Mouse (Mus musculus) liver (tissue): ENCODE results near the gene Tmem221.
A peak's percentile ranks its signal among the peaks of the same experiment; 100 is the strongest.

Source experiments
- DNase-seq: peaks from one replicate; pipeline ENCODE4 v3.0.0-alpha.2; 2020; ENCODE audit warnings: mixed read lengths

Gene Tmem221

DNA sequence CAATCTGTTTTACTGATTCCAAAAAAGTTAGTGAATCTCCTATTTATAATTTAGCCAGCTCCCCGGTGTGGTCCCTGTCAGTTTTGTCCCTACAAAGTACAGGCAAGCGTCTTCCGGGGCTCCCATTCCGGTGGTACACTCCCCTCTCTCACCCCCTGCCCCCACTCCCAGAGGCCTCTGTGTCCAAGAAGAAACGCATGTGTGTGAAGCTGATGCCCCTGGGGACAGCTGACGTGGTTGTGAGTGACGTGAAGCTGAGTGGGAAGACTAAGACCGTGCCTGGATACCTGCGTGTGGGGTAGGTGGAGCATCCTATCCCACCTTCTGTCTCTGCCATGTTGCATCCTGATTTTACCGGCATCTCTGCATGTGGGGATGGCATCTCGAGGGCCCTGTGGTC lies 13.6 kb downstream of the Tmem221 start:
- no peak for DNase-seq

DNA sequence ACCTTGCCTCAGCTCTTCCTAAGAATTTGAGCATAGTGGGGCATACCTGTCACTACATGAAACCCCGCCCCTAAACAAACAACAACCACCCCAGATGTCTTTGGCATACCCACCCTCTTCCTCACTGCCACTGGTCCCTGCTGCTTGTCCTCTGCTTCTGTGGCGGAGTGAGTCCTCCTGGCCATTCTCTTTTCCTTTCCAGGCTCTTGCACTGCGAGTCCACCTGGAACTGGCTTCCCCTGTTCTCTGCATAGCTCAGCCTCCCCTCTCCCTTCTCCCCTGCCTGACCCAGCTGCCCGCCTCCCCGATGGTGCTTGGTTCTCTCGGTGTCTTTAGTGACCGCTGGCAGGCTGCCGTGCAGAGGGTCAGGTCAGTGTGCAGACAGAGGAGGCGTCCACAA lies 14.9 kb downstream of the Tmem221 start:
- no peak for DNase-seq

DNA sequence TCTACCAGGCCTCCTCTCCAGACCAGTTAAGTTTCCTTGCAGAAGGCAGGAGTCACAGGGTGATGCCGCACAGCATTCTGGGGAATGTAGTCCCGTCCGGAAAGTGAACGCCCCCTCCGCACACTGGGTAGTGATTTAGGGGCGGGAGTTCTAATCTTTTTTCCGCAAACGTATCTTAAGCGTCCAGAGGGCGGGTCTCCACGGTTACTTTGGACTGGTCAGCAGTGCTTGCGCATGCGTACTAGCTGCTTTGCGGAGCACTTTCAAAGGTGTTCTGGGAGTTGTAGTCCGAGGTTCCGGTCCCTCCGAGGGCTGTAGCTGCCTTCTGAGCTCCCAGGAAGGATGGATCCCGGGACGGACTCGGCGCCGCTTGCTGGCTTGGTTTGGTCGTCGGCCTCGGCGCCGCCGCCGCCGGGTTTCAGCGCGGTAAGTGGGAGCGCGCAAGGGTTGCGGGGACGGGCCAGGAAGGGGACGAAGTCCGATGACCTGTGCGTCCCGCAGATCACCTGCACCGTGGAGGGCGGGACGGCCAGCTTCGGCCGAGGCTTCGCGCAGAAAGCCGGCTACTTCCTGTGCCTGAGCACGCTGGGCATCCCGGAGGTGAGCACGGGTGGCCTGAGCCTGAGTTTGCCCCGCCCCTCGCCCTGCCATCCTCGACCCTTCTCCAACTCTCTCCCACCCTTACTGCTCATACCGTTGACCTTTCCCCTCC lies 15.9 kb downstream of the Tmem221 start, which contains the start of gene Mvb12a:
Gene Mvb12a (plus strand): TSS at position 291 of the 712 bp plus-strand sequence.
- DNase-seq, result peak; percentile 96

DNA sequence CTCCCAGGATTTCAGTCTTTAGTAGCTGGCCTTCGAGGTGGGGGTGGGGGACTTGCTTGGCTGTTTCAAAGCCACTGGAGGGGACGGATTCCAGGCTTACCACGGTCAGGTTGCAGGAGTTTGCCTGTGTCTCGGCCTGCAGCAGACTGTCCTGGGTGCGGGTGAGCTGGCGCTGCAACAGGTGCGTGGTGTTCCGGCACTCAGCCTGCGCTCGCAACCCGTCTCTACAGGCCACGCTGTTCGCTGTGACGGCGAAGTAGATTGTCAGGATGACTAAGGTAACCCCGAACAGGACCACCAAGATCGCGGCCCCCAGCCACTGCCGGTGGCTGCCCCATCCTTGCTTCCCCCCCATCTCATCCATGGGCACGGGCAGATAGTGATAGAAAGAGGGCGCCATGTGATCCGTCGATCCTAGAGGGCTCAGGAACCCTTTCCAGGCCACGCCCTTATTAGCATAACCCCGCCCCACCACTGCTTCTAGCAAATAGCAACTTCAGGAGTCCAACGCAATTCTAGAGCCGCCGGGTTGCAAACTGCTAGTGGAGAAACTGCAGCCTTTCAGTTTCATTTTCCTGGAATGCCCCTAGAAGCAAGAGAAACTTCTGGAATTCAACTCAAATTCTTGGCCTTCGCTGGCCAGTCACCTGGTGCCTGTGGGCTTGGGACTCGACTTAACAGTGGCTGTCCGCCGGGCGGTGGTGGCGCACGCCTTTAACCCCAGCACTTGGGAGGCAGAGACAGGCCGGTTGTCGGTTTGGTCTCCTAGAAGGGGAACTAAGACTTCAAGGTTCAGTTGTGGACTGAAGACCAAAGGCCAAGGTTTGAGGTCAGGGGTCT lies 21.4 kb downstream of the Tmem221 start, which contains the start of gene Bst2:
Gene Bst2 (minus strand): TSS at position 429 of the 840 bp plus-strand sequence.
- DNase-seq, result peak; percentile 95

DNA sequence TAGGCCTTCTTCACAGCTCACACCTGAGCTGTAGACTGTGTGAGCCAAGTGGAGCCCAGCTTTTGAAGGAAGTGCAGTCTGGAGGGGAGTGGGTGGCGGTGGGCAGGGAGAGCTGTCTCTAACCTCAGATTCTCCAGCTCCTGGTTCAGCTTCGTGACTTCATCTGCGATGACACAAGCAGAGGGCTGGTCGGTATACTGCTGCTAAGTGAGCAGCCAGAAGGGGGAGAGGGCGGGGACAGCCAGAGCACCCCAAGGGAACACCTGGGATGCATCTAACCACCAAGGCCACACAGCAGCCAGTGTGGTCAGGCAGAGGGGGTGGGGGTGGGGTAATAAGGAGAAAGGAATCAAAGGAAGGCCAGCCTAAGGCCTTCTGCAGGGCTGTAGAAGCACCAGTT lies 23.0 kb downstream of the Tmem221 start:
- DNase-seq, result no peak

DNA sequence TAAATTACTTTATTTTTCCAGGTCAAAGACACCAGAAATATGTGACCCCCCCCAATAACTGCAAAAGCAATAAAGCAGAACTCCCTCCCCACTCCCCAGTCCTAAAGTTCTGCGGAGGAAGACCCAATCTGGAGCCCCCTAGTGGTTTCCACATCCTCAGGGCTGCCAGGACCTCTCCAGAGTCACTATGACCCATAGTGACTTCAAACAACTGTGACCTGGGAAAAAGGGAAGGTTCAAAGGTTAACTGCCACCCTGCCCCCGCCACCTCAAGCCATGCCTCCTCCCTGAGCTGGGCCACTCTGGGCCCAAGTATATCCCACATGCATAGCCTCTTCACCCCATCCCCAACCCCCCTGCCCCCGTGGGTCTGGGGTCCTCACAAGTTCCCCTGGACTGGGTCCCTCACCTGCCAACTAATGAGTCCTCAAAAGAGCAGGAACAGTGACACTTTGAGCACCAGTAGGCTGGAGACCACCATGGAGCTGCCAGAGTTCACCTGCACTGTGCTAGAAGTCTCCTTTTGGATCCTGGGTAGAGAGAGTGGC lies 24.3 kb downstream of the Tmem221 start:
- no peak for DNase-seq

DNA sequence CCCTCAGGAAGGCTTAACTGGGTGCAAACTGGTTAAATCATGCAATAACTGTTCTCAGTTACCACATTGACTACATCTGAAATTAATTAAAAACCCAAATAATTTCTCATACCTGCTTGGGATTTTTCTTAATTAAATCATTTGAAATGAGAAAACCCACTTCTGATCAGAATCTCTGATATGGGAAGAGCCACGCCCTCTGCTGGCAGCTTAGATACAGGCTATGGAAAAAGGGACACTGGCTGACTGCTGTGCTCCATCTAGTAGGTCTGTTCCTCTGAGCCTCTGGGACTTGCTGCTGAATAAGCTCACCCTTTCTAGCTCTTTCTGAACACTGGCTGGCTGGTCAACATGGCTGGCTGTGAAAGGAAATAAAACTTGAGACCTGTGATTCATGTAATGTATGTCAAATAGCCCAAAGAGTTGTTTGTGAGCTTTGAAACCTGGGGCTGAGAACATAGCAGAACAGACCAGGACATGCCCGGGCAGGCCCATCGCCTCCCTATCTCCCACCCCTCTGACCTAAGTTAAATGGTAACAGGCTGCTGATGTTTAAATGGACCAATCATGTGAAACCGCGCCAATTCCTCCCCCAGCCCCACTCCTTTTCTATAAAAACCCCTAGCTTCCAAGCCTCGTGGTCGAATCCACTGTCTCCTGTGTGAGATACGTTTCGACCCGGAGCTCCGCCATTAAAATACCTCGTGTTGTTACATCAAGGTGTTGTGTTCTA lies 27.8 kb downstream of the Tmem221 start:
- peak; percentile 42 for DNase-seq

DNA sequence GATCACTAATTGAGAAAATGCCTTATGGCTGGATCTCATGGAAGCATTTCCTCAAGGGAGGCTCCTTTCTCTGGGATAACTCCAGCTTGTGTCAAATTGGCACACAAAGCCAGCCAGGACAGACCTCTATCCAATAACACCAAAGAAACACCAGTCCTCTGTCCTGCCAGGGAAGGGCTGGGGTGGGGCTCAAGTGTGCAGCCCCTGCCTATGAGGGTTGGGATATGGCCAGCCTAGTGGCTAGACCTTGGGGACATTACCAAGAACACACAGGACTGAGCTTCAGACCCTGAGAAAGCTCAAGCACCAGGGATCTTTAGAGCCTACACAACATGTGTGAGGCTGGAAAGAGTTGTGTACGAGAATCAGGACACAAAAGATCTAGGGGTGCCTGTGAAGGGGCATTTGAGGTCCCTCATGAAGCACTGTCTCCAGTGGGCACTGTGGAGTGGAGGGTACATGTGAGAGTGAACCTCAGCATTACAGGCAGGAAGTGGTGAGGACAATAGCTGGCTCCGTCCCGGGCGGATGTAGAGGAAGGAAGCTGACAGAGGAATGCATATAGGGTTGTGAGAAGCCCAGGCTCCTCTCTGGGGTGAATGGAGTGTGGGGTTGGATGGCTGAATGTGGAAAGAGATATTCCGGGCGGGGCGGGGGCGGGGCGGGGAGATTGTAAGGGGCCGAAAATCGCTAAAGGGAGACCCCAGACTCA lies 30.2 kb downstream of the Tmem221 start:
- DNase-seq, result peak; percentile 30

DNA sequence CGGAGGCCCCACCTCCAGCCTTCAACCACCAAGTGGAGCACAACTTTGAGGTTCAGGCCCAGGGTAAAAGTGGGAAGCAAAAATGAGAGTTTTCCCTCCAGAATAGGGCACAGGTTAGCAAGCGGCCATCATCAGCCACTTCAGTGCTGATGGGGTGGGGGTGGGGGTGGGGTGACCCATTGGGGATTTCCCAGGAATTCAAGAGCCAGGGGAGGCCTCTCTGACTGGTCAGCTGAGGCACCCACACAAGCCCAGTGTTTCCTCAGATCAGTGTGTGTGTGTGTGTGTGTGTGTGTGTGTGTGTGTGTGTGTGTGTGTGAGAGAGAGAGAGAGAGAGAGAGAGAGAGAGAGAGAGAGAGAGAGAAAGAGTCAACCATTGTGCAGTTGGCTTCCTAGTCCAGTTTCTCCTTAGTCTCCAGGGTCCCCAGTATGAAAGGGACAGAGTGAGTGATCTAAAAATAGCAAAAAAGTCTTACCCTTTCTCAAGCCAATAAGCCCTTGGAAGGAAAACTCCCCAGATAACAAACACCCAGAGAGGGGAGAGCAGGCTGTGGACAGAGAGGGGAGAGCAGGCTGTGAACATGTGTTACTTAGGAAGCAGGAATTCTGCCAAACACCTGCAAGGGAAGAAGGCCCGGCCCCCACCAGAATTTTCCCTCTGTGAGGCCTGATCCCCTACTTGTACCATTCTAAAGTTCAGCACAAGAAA lies 31.4 kb downstream of the Tmem221 start:
- DNase-seq, result no peak

DNA sequence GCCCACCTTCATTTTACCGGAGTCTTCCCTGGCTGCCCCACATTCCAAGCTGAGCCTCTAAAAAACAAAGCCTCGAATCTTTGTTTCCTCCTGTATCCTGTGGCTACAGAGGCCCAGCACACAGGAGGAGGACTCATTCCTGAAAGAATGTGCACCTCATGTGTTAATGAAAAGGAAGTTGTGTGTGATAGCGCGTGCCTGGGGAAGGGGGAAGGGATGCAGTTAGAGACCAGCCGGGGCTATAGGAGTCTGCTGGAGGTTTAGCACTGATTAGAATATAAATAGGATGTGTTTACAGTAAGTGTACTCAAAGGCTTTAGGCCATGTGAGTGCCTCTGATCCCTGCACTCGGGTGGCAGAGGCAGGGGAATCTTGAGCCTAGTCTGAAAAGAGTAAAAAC lies 32.4 kb downstream of the Tmem221 start:
- DNase-seq, result no peak

DNA sequence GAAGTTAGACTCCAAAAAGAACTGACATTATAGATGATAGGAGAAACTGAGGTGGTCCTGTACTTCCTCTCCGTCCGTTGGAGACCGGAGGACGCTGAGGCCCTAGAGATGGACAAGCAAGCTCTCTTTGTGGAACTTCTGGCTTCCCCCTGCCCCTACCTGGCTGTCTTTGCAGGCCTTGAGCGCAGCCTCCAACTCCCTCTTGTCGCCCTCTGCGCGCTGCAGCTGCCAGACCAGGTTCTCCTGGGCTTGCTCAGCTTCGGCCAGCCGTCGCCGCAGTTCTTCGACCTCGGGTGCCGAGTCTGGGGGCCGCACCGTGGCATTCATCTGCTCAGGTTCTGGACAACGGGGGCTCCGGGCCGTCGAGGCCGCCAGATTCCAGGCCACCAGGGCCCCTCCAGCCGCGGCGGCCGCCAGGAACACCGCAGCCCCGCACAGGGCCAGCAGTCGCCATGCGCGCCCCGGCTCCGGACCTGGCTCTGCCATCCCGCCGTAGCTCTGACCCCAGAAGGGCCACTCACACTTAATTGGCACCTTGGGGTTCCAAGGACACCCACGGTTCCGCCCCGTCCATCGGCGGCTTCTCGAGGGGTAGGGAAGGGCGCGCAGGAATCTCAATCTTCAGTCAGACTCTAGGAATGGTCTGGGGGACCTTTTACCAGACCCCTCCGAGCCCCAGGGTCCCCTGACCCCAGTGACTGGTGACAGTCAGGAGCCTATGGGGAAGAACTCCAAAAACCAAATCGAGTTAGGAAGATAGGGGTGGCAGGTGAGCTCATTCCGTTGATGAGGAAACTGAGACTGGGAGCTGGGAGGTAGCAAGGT lies 33.2 kb downstream of the Tmem221 start, which contains the start of gene Ccdc194:
Gene Ccdc194 (minus strand): TSS at position 486 of the 825 bp plus-strand sequence.
- DNase-seq, result no peak

DNA sequence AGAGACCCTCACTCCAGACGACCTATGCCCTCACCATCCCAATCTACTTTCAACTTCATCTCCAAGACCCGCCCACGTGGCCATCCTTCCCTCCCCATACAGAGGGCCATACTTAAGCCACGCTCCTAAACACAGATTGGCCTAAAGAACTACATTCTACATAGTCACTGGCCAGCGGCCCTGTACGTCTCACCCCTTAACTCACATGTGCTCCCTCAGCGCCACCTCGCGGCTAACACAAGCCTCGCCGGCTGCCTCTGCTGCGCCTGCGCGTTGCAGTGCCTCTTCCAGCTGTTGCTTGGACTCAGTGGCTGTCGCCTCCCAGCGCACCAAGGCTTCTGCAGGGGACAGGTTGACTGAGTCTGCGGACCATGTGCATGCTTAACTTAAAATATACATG lies 37.0 kb downstream of the Tmem221 start:
- DNase-seq, result peak; percentile 91

DNA sequence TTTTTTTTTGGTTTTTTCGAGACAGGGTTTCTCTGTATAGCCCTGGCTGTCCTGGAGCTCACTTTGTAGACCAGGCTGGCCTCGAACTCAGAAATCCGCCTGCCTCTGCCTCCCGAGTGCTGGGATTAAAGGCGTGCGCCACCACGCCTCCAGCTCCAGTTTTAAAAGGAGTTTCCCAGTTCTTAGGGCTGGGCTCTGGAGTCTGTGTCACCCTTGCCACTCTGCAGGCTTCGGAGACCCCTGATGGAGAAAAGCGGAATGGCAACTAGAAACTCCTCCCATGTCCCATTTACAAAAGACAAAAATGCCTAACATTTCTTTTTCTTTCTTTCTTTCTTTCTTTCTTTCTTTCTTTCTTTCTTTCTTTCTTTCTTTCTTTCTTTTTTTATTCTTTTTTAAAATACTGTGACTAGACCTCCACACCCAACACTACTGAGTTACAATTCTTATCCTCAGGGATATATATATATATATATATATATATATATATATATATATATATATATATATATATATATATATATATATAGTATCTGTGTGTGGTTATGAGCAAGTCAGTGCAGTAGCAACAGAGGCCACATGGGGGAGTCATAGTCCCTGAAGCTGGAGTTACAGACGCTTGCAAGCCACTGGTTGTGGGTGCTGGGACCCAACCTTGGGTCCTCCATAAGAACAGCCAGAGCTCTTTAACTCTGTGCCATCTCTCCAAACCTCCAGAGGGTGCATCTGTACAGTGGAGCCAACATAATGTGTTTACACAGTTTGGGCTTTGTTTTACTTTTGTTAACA lies 39.4 kb downstream of the Tmem221 start:
- DNase-seq, result peak; percentile 66

DNA sequence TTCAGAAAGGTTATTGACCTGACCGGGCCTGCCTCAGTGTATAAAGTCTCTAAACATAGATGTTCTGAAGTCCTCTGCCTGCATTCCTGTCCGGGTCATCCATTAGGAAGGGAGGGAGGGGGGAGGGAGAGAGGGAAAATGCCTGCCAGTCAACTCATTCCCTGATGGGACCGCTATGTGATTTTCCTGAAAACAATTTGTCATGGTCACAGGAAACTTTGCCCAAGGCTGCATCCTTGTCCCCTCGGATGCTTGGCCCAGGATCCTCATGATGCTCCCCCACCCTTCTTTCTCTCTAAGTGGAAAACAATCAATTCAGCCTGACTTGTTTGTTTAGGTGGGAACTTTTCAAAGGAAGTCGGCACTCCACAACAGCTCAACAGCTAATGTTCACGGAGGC lies 41.9 kb downstream of the Tmem221 start:
- no peak for DNase-seq

DNA sequence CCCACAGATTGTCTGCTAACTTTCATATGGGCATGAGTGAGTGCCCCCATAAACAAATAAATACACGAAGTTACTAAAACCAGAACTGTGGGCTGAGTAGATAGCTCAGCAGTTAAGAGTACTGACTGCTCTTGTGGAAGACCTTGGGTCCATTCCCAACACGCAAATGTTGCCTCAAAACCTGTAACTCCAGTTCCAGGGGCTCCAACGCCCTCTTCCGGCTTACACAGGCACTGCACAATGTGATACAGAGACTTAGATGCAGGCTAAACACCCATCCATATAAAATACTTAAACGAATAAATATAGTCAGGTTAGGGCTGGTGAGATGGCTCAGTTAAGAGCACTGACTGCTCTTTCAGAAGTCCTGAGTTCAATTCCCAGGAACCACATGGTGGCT lies 43.6 kb downstream of the Tmem221 start:
- no peak for DNase-seq

DNA sequence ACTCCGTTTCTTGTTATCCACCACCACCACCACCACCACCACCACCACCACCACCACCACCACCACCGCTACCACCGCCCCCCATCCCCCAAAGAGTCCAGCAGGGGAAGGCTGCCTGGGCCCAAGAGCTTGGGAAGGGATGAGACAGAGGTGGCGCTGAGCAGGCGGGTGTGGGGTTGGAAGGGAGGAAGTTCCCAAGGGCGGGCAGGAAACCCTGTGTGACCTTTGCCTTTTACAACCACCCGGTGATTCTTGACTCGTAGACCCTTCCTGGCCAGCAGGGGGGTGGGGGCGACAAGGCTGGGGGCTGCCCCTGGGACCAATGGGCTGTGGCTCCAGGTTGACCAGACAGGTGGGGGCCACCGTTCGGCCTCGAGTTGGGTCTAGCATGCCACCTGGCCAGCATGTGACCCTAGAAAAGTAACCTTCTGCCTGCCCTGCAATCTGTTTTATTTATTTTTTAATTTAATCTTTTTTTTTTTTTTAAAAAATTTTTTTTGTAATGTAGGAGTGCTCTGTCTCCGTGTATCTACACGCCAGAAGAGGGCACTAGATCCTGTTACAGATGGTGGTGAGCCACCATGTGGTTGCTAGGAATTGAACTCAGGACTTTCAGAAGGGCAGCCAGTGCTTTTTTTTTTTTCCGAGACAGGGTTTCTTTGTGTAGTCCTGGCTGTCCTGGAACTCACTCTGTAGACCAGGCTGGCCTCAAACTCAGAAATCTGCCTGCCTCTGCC lies 45.5 kb downstream of the Tmem221 start:
- no peak for DNase-seq

DNA sequence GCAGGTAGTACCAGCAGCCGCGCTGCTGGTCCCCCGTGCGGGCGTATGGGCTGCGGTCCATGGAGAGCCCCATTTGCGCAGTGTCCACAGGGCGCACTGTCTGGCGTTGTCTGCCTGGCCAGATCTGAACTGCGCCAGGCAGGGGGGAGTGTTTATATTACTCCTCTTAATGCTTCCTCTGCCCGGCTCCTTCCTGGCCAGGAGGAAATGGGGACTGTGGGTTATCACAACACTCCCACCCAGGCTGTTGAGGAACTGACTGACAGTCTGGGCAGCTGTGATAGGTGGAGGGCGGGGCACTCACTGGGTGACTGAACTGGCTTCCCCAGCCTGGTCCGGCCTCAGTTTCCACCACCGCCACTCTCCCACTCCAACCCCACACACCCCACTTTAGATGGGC lies 47.0 kb downstream of the Tmem221 start, which contains the start of gene Plvap:
Gene Plvap (minus strand): TSS at position 109 of the 400 bp plus-strand sequence.
- peak; percentile 79 for DNase-seq

DNA sequence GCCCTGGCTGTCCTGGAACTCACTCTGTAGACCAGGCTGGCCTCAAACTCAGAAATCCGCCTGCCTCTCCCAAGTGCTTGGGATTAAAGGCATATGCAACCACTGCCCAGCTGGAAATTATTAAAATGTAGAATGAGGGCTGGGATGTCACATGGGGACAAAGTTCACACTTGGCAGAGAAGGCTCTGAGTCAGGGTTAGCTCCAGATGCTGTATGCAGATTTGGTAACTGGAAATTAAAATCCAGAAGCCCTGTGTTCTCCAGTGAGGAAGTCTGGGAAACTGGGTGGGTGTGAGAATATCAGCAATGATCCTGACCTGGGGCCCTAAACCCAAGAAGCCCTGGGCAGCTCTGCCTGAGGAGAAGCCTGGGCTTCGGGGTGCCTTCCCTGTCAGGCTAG lies 49.4 kb downstream of the Tmem221 start:
- DNase-seq, result no peak

DNA sequence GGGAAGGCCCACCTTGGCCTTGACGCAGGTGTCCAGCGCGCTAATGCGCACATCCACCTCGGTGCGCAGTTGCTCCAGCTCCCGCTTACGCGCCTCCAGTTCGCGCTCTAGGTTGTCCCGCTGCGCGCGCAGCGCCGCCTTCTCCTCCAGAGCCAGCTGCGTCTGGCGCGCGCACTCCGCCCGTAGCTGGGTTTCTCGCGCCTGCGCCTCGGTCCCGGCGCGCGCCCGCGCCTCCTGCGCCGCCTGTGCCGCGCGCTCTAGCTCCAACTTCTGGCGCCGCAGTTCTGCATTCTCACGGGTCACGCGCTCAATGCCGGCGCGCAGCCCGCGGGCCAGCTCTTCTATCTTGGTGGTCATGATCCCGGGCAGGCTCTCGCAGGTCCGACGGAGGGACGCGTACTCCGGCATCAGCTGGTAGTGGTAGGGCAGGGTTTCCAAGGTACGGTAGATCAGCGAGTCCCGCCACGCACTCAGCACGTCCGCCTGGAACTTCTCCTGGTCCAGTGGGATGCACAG lies 51.0 kb downstream of the Tmem221 start:
- DNase-seq, result peak; percentile 79
